Mouse (Mus musculus): Measurements from ENCODE around the gene 2310011J03Rik. TPM values are rescaled to one million over a fixed set of nuclear protein-coding genes. Genes with fewer than 3 reads are reported as not detected.

2310011J03Rik gene
- total and polyA plus RNA-seq, 3 experiments: 34.6 to 46.8 (median 37.5) TPM

DNA sequence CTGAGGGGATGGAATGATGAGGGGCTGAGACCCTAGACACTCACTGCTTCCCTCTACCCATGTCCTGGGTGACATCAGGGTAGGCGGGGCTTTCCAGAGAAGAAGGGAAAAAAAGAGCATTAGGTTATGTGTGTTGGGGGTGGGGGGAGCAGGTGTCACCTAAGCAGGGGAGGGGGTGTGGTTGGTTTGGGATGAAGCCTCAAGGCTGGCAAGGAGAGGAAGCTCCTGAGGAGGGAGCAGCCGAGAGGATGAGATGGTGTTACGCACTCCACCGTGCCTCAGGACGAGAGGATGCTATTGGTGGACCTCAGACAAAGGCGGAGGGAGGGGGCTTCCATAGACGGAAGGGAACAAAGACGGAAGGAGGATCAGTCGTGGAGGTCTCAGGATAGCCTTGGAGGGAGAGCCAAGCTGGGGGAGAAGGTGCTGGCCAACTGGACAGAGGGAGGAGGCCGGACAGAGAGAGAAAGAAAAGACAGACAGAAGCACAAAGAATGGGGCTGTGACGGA, 19.6 kb downstream of the 2310011J03Rik start:
- no peak overlapping the region for H3K4me2 ChIP-seq (ENCODE audit: insufficient read depth, low read depth, poor library complexity, severe bottlenecking)
- in situ Hi-C loops (cut with MboI; ENCODE audit: low pct_ligation_motif_present, low pct_unique_long_range_greater_than_20kb, low sequenced_read_pairs): no loop called here
- H3K36me3 ChIP-seq (replicated peaks in 1 of 2; ENCODE audit: control insufficient read depth in 1 of 2, insufficient read depth in 1 of 2, low read length in 1 of 2): no peaks in the 10 kb centered on the region
- dilution Hi-C loops (cut with MboI; ENCODE audit: extremely low pct_ligation_motif_present, extremely low pct_unique_long_range_greater_than_20kb, low sequenced_read_pairs): no loop called here
- peaks cover 0 to 21% of the 10 kb centered on the region in 2 experiments; a peak in 3 of 4 replicates for H3K4me1 ChIP-seq (ENCODE audit: control insufficient read depth in 1 of 2, insufficient read depth in 2 of 2)
- H3K79me2 ChIP-seq (replicated peaks; ENCODE audit: control insufficient read depth, extremely low read depth, insufficient read depth, poor library complexity, severe bottlenecking): no peaks in the 10 kb centered on the region
- no peak overlapping the region for H3K27ac ChIP-seq (ENCODE audit: insufficient read depth, low read depth)
- H3K27me3 ChIP-seq (replicated peaks): peaks cover 59% of the 10 kb centered on the region
- H3K4me3 ChIP-seq (replicated peaks in 1 of 3; ENCODE audit: low read depth in 2 of 3, low read length in 2 of 3, poor library complexity in 1 of 3): no peak overlapping the region
- no peak for DNase-seq (ENCODE audit: extremely low read depth)
- TF ChIP-seq HCFC1 (IDR thresholded peaks at IDR 0.05; ENCODE audit: low read depth, low read length) (no peak), ETS1 (conservative IDR thresholded peaks at IDR 0.05; ENCODE audit: low read depth, low read length) (no peak), NELFE (IDR thresholded peaks at IDR 0.05; ENCODE audit: low read depth, low read length) (no peak), E2F4 (IDR thresholded peaks at IDR 0.05; ENCODE audit: insufficient replicate concordance, low read depth, low read length) (no peak), KAT2A (IDR thresholded peaks at IDR 0.05; ENCODE audit: insufficient replicate concordance, low read length) (no peak)
- no peaks in the 10 kb centered on the region for H3K9me3 ChIP-seq (replicated peaks; ENCODE audit: low read length)
- H3K9ac ChIP-seq (ENCODE audit: insufficient read depth, low read depth): no peak overlapping the region

DNA sequence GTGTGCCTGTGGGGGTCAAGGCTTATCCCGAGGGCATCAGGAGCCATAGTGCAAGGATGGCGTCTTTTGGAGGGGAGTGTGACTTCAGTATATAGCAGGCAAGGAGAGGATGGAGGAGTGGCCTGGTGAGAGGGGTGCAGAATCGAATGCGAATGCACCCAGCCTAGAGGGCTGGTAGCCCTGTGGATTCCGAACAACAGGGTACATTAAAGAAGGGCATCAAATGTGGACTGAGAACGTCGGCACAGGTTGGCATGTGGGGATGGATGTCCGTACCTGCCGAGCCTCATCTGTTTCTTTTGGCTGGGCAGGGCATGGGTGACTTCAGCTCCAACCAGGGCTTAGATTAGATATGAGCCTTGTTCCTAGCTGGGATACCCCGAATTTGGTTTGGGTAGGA, 20.5 kb downstream of the 2310011J03Rik start:
- dilution Hi-C loops (cut with MboI; ENCODE audit: extremely low pct_ligation_motif_present, extremely low pct_unique_long_range_greater_than_20kb, low sequenced_read_pairs): no loop called here
- H3K27me3 ChIP-seq (replicated peaks): peaks cover 51% of the 10 kb centered on the region
- H3K4me1 ChIP-seq (ENCODE audit: control insufficient read depth in 1 of 2, insufficient read depth in 2 of 2): peaks cover 0 to 24% of the 10 kb centered on the region in 2 experiments; a peak in 3 of 4 replicates
- H3K9me3 ChIP-seq (replicated peaks; ENCODE audit: low read length): no peaks in the 10 kb centered on the region
- no peak for TF ChIP-seq HCFC1 (IDR thresholded peaks at IDR 0.05; ENCODE audit: low read depth, low read length)
- no peak for TF ChIP-seq IRF4 (IDR thresholded peaks at IDR 0.05; ENCODE audit: low read depth, low read length)
- TF ChIP-seq BHLHE40 (IDR thresholded peaks at IDR 0.05; ENCODE audit: low read depth, low read length): no peak
- TF ChIP-seq MAFK (IDR thresholded peaks at IDR 0.05; ENCODE audit: insufficient replicate concordance, low read length): no peak
- TF ChIP-seq JUND (conservative IDR thresholded peaks at IDR 0.05; ENCODE audit: low read depth, low read length): no peak
- no peak overlapping the region for H3K4me2 ChIP-seq (ENCODE audit: insufficient read depth, low read depth, poor library complexity, severe bottlenecking)
- H3K27ac ChIP-seq (ENCODE audit: insufficient read depth, low read depth): no peak overlapping the region
- H3K79me2 ChIP-seq (replicated peaks; ENCODE audit: control insufficient read depth, extremely low read depth, insufficient read depth, poor library complexity, severe bottlenecking): no peaks in the 10 kb centered on the region
- no peak overlapping the region for H3K4me3 ChIP-seq (replicated peaks in 1 of 3; ENCODE audit: low read depth in 2 of 3, low read length in 2 of 3, poor library complexity in 1 of 3)
- in situ Hi-C loops (cut with MboI; ENCODE audit: low pct_ligation_motif_present, low pct_unique_long_range_greater_than_20kb, low sequenced_read_pairs): no loop called here
- peaks cover 3 to 8% of the 10 kb centered on the region in 2 experiments for H3K36me3 ChIP-seq (replicated peaks in 1 of 2; ENCODE audit: control insufficient read depth in 1 of 2, insufficient read depth in 1 of 2, low read length in 1 of 2)
- H3K9ac ChIP-seq (ENCODE audit: insufficient read depth, low read depth): no peak overlapping the region
- no peak for DNase-seq (ENCODE audit: extremely low read depth)

DNA sequence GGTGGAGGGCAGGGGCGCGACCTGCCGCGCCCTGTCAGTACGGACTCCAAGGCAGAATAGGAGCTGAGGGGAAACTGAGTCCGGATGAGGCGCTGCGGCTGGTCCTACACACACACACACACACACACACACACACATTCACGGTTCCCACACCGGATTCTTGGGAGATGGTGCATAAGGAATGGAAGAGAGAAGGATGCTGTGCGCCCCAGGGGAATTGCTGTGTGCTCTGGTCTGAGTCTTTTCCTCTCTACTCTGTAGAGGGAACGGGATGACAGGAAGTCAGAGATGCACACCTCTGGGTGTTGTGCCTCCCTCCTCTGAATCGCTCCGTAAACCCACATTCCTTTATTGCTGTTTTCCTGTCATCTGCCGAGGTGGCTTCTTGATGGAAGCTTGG, 21.0 kb downstream of the 2310011J03Rik start:
- DNase-seq (ENCODE audit: extremely low read depth): no peak
- in situ Hi-C loops (cut with MboI; ENCODE audit: low pct_ligation_motif_present, low pct_unique_long_range_greater_than_20kb, low sequenced_read_pairs) (no loop called here), dilution Hi-C loops (cut with MboI; ENCODE audit: extremely low pct_ligation_motif_present, extremely low pct_unique_long_range_greater_than_20kb, low sequenced_read_pairs) (no loop called here)
- no peaks in the 10 kb centered on the region for H3K9me3 ChIP-seq (replicated peaks; ENCODE audit: low read length)
- no peak overlapping the region for H3K4me3 ChIP-seq (replicated peaks in 1 of 3; ENCODE audit: low read depth in 2 of 3, low read length in 2 of 3, poor library complexity in 1 of 3)
- peaks cover 5 to 26% of the 10 kb centered on the region in 2 experiments; a peak in 2 of 4 replicates for H3K4me1 ChIP-seq (ENCODE audit: control insufficient read depth in 1 of 2, insufficient read depth in 2 of 2)
- peaks cover 8 to 13% of the 10 kb centered on the region in 2 experiments for H3K36me3 ChIP-seq (replicated peaks in 1 of 2; ENCODE audit: control insufficient read depth in 1 of 2, insufficient read depth in 1 of 2, low read length in 1 of 2)
- no peaks in the 10 kb centered on the region for H3K79me2 ChIP-seq (replicated peaks; ENCODE audit: control insufficient read depth, extremely low read depth, insufficient read depth, poor library complexity, severe bottlenecking)
- peaks cover 46% of the 10 kb centered on the region for H3K27me3 ChIP-seq (replicated peaks)
- TF ChIP-seq CTCF (conservative IDR thresholded peaks at IDR 0.05 in 1 of 2, IDR thresholded peaks at IDR 0.05 in 1 of 2; ENCODE audit: low read depth in 2 of 2, low read length in 2 of 2) (no peak), ZMIZ1 (IDR thresholded peaks at IDR 0.05; ENCODE audit: low read depth, low read length) (no peak), RCOR1 (conservative IDR thresholded peaks at IDR 0.05; ENCODE audit: low read depth, low read length) (no peak), POLR2AphosphoS2 (IDR thresholded peaks at IDR 0.05; ENCODE audit: low read depth, low read length) (no peak), ETS1 (conservative IDR thresholded peaks at IDR 0.05; ENCODE audit: low read depth, low read length) (no peak), USF2 (conservative IDR thresholded peaks at IDR 0.05; ENCODE audit: low read depth, low read length) (no peak)
- no peak overlapping the region for H3K4me2 ChIP-seq (ENCODE audit: insufficient read depth, low read depth, poor library complexity, severe bottlenecking)
- H3K9ac ChIP-seq (ENCODE audit: insufficient read depth, low read depth): no peak overlapping the region
- no peak overlapping the region for H3K27ac ChIP-seq (ENCODE audit: insufficient read depth, low read depth)

Measured in CH12.LX (cell line).